Mouse (Mus musculus): ENCODE results near the gene Ciapin1. TPM values are rescaled to one million over a fixed set of nuclear protein-coding genes. Genes with fewer than 3 reads are reported as not detected.

Gene Ciapin1
- total and polyA plus RNA-seq, 2 experiments from 2014 or later: 60.6 to 162 TPM

DNA sequence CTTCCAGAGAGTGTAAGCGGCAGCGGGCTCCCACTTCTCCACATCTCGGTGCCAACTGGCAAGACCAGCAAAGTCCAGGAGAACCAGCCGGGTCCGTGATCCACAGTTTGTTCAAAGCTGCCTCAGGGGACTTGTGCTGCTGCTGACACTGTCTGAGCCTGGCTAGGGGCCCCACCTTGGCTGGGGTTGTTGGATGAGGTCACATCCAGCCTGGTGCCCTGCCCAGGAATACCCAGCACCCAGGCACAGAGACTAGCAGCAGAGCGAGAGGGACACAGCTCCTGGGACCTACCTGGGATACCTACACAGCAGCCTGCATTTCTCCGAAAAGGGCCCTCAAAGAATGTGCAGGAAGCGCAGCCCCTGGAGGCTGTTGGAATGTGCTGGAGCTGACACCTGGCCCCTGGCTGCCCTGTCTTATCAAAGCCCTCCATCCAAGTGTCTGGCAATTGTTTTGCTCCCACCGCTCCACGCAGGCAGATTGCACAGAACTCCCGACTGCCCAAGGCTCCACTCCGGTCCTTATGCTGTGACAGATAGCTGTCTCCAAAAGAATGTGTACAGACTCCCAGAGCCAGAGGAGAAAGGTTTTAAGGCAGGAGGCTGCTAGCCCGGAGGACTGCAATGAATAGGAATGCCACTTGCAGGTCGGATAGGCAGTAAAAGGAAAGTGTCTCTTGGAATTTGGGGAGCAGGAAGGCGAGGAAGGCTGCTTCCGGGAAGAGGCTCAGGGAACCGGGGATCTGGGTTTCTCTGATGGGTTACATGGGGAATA is 37.1 kb upstream of the Ciapin1 start:
- no peak for ATAC-seq (ENCODE audit: low FRiP score)
- TF ChIP-seq CTCF (IDR thresholded peaks at IDR 0.05): no peak
- Histone ChIP-seq H3K27me3 (ENCODE audit: insufficient read depth, low read length) (peaks cover 11% of the 10 kb centered on the region; the same call in 1 of the 2 replicates), H3K9me3 (ENCODE audit: low read length) (no peaks in the 10 kb centered on the region), H3K9ac (replicated peaks; ENCODE audit: low read length, poor library complexity, severe bottlenecking) (peak overlapping the region; percentile 44), H3K27ac (ENCODE audit: low read depth, low read length) (no peak overlapping the region), H3K36me3 (ENCODE audit: insufficient read depth, low read length) (no peaks in the 10 kb centered on the region), H3K4me3 (ENCODE audit: low read depth, low read length) (peak overlapping the region; percentile 52), H3K4me2 (ENCODE audit: low read depth, low read length, poor library complexity, severe bottlenecking) (peak overlapping the region; percentile 80), H3K4me1 (ENCODE audit: insufficient read depth, low read length) (no peaks in the 10 kb centered on the region; the same call in 1 of the 2 replicates)
- whole genome bisulfite sequencing: 19% methylated on average over 17 of the region's 17 CpGs
- no peak for DNase-seq (ENCODE audit: low spot score)

- no peaks in the 10 kb centered on the region for H3K36me3 ChIP-seq (ENCODE audit: insufficient read depth, low read length)
- no peak overlapping the region for H3K27ac ChIP-seq (ENCODE audit: low read depth, low read length)
- peak overlapping the region; percentile 80 for H3K4me2 ChIP-seq (ENCODE audit: low read depth, low read length, poor library complexity, severe bottlenecking)
- no peak overlapping the region for H3K9ac ChIP-seq (replicated peaks; ENCODE audit: low read length, poor library complexity, severe bottlenecking)
- DNase-seq (ENCODE audit: low spot score) (peak; percentile 55), ATAC-seq (ENCODE audit: low FRiP score) (no peak)
- H3K4me1 ChIP-seq (ENCODE audit: insufficient read depth, low read length): peaks cover 5% of the 10 kb centered on the region
- peak; percentile 85 for TF ChIP-seq CTCF (IDR thresholded peaks at IDR 0.05)
- 13% methylated on average over 6 of the region's 6 CpGs for WGBS
- H3K27me3 ChIP-seq (ENCODE audit: insufficient read depth, low read length): peaks cover 11% of the 10 kb centered on the region; the same call in 1 of the 2 replicates
- H3K4me3 ChIP-seq (ENCODE audit: low read depth, low read length): no peak overlapping the region
- no peaks in the 10 kb centered on the region for H3K9me3 ChIP-seq (ENCODE audit: low read length)
Measured at GRCm38 (mm10) chr8:94874358-94874757, 36.2 kb upstream of the Ciapin1 start.

- ATAC-seq (ENCODE audit: low FRiP score): no peak
- H3K4me2 ChIP-seq (ENCODE audit: low read depth, low read length, poor library complexity, severe bottlenecking): no peak overlapping the region
- 82% methylated on average over 2 of the region's 2 CpGs for WGBS
- no peaks in the 10 kb centered on the region for H3K9me3 ChIP-seq (ENCODE audit: low read length)
- H3K9ac ChIP-seq (replicated peaks; ENCODE audit: low read length, poor library complexity, severe bottlenecking): no peak overlapping the region
- peaks cover 11% of the 10 kb centered on the region; the same call in 1 of the 2 replicates for H3K27me3 ChIP-seq (ENCODE audit: insufficient read depth, low read length)
- TF ChIP-seq CTCF (IDR thresholded peaks at IDR 0.05): no peak
- H3K36me3 ChIP-seq (ENCODE audit: insufficient read depth, low read length): no peaks in the 10 kb centered on the region
- no peak for DNase-seq (ENCODE audit: low spot score)
- H3K27ac ChIP-seq (ENCODE audit: low read depth, low read length): no peak overlapping the region
- peaks cover 17% of the 10 kb centered on the region for H3K4me1 ChIP-seq (ENCODE audit: insufficient read depth, low read length)
- H3K4me3 ChIP-seq (ENCODE audit: low read depth, low read length): no peak overlapping the region
Measured at GRCm38 (mm10) chr8:94872576-94872975, 34.4 kb upstream of the Ciapin1 start.

GRCm38 (mm10) chr8:94872156-94872555 is 34.0 kb upstream of the Ciapin1 start:
- Histone ChIP-seq H3K27ac (ENCODE audit: low read depth, low read length) (no peak overlapping the region), H3K27me3 (ENCODE audit: insufficient read depth, low read length) (peaks cover 11% of the 10 kb centered on the region; the same call in 1 of the 2 replicates), H3K9ac (replicated peaks; ENCODE audit: low read length, poor library complexity, severe bottlenecking) (no peak overlapping the region), H3K4me2 (ENCODE audit: low read depth, low read length, poor library complexity, severe bottlenecking) (no peak overlapping the region), H3K9me3 (ENCODE audit: low read length) (no peaks in the 10 kb centered on the region), H3K4me3 (ENCODE audit: low read depth, low read length) (no peak overlapping the region), H3K36me3 (ENCODE audit: insufficient read depth, low read length) (no peaks in the 10 kb centered on the region), H3K4me1 (ENCODE audit: insufficient read depth, low read length) (peaks cover 17% of the 10 kb centered on the region)
- no peak for ATAC-seq (ENCODE audit: low FRiP score)
- peak; percentile 29 for DNase-seq (ENCODE audit: low spot score)
- no peak for TF ChIP-seq CTCF (IDR thresholded peaks at IDR 0.05)
- WGBS: 31% methylated on average over 3 of the region's 3 CpGs

GRCm38 (mm10) chr8:94871108-94871894 is 33.1 kb upstream of the Ciapin1 start:
- Histone ChIP-seq H3K27ac (ENCODE audit: low read depth, low read length) (peak overlapping the region; percentile 81), H3K9ac (replicated peaks; ENCODE audit: low read length, poor library complexity, severe bottlenecking) (peak overlapping the region; percentile 88), H3K4me2 (ENCODE audit: low read depth, low read length, poor library complexity, severe bottlenecking) (peak overlapping the region; percentile 91), H3K4me1 (ENCODE audit: insufficient read depth, low read length) (peaks cover 17% of the 10 kb centered on the region), H3K27me3 (ENCODE audit: insufficient read depth, low read length) (peaks cover 7% of the 10 kb centered on the region; the same call in 1 of the 2 replicates), H3K36me3 (ENCODE audit: insufficient read depth, low read length) (peaks cover 8% of the 10 kb centered on the region), H3K4me3 (ENCODE audit: low read depth, low read length) (peak overlapping the region; percentile 66), H3K9me3 (ENCODE audit: low read length) (no peaks in the 10 kb centered on the region)
- 8% methylated on average over 6 of the region's 7 CpGs for WGBS
- peak; percentile 41 for TF ChIP-seq CTCF (IDR thresholded peaks at IDR 0.05)
- DNase-seq (ENCODE audit: low spot score) (peak; percentile 92), ATAC-seq (ENCODE audit: low FRiP score) (peak; percentile 80)

All from midbrain, postnatal 0 days (tissue).